Mouse (Mus musculus) intestine, embryonic 15.5 days (tissue): ENCODE results near the gene Ccp110. TPM values are rescaled to one million over a fixed set of nuclear protein-coding genes. Genes with fewer than 3 reads are reported as not detected.
A peak's percentile ranks its signal among the peaks of the same experiment; 100 is the strongest.

Source experiments
- ATAC-seq: fragments of 200-750 bp; cut with Nextera tagmentation; 2 replicates; pipeline ENCODE4 v1.8.0; 2017; ENCODE audit warnings: moderate TSS enrichment, moderate library complexity
- H3K27ac ChIP-seq: fragments of 300-500 bp; sonication (generic); 2 replicates; pipeline ENCODE4 v1.5.1; 2015; ENCODE audit warnings: mild to moderate bottlenecking, inconsistent platforms
- H3K27me3 ChIP-seq: fragments of 300-500 bp; sonication (generic); replicated peaks from 2 replicates; pipeline ENCODE4 v1.6.1; 2015; ENCODE audit warnings: inconsistent platforms
- H3K36me3 ChIP-seq: fragments of 300-500 bp; sonication (generic); 2 replicates; pipeline ENCODE4 v1.6.1; 2015; ENCODE audit warnings: inconsistent platforms
- H3K4me1 ChIP-seq: fragments of 300-500 bp; sonication (generic); replicated peaks from 2 replicates; pipeline ENCODE4 v1.6.1; 2015; ENCODE audit warnings: inconsistent platforms
- H3K4me2 ChIP-seq: fragments of 300-500 bp; sonication (generic); replicated peaks from 2 replicates; pipeline ENCODE4 v1.6.1; 2015; ENCODE audit warnings: mild to moderate bottlenecking, inconsistent platforms
- H3K4me3 ChIP-seq: fragments of 300-500 bp; sonication (generic); replicated peaks from 2 replicates; pipeline ENCODE4 v1.5.1; 2015; ENCODE audit warnings: inconsistent platforms
- H3K9ac ChIP-seq: fragments of 300-500 bp; sonication (generic); 2 replicates; pipeline ENCODE4 v1.6.1; 2015; ENCODE audit warnings: inconsistent platforms
- H3K9me3 ChIP-seq: fragments of 300-500 bp; sonication (generic); 2 replicates; pipeline ENCODE4 v1.6.1; 2016; ENCODE audit warnings: inconsistent platforms
- WGBS: fragments of 180-500 bp; shearing (Covaris S2); methylation state at CpG from one replicate; pipeline ENCODE4 v1.1.7; 2015; 5-methylcytosine and 5-hydroxymethylcytosine counted together
- polyA plus RNA-seq: library from polyadenylated mRNA; unstranded; fragments of >200 nt; fragmentation: Nextera tagmentation; extraction: Ambion mirVana; gene quantifications from 2 replicates; pipeline ENCODE4 v1.2.1, GENCODE M21; 2015

The Ccp110 gene
- 10.0 and 10.7 TPM in 2 replicates for polyA plus RNA-seq

DNA sequence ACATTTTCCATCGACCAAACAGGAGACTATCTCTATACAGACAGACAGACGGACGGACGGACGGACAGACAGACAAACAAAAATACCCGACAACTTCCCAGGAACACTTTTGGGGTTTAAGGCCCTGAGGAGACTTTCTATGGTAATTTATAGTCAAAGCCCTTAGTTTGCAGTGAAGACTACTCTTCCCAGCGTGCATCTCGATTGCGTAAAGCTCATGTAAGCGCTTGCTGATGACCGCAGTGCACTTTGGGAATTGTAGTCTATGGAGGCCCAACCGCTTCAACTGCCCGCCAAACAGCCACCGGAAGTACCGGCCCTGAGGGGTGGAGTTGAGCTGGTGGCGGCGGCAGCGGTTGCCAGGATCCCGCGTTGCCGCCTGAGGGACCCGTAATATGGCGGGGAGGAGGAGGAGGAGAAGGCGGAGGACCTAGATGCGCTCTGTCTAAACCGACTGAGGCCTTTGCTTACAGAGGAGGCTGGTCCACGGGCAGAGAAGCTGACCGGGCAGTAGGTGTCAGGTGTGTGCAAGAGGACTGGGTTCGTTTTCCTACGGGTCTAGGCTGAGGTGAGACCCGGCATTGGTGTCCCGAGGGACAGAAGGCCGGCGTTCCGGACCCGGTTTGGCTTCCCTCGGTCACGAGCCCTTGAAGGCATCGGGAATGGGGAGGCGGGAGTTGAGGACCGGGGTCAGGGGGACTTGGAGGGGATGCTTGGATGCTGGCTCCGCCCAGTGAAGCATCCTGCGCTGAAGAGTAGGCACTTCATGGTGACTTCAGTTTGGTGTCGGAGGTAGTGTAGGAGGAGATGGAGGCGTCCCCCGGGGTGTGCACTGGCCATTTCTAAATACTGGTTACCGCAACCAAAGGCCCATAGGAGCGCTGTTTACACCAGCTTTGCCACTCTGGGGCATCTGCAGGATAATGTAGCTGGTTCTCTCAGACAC, at the start of gene Ccp110:
Gene Ccp110, plus strand, starts transcription at position 325 of the 946 bp plus-strand sequence.
- no peaks in the 10 kb centered on the region for H3K36me3 ChIP-seq
- 0 out of 2 replicates have a peak, but pooled peaks cover 3% of the 10 kb centered on the region for H3K4me1 ChIP-seq
- peak within 1 kb of the TSS; percentile 59 for H3K9ac ChIP-seq
- H3K27ac ChIP-seq: no peak within 1 kb of the TSS
- peak within 1 kb of the TSS; percentile 65 for H3K4me3 ChIP-seq
- peak within 1 kb of the TSS; percentile 85 for H3K4me2 ChIP-seq
- peak; percentile 96 for ATAC-seq
- no peaks in the 10 kb centered on the region for H3K27me3 ChIP-seq
- under 1% methylated on average over 48 of the region's 48 CpGs for WGBS
- H3K9me3 ChIP-seq: no peaks in the 10 kb centered on the region

DNA sequence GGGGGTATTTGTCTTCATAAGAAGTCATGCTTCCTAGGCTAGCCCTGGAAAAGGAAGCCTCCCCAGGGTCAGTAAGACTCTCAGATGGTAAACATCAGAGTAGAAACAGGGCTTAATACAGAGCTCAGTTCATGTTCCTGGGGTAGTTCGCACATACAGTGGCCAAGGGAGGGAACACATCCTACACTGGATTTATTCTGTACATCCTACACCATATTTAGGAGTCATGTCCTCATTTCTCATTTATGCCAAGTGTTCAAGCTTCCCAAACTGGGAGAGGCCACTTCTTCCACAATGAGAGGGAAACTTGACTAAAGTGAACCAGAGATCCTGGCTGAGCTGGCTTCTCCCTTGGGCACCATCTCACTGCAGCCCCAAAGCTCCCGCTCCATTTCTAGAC, 44.6 kb upstream of the Ccp110 start:
- H3K9me3 ChIP-seq: no peaks in the 10 kb centered on the region
- H3K4me1 ChIP-seq: no peaks in the 10 kb centered on the region
- no peak for ATAC-seq
- no peaks in the 10 kb centered on the region for H3K27me3 ChIP-seq
- H3K27ac ChIP-seq: no peak overlapping the region
- H3K4me3 ChIP-seq: no peak overlapping the region
- 92% methylated on average over 2 of the region's 2 CpGs for WGBS
- H3K9ac ChIP-seq: no peak overlapping the region
- H3K36me3 ChIP-seq: no peaks in the 10 kb centered on the region
- H3K4me2 ChIP-seq: no peak overlapping the region

DNA sequence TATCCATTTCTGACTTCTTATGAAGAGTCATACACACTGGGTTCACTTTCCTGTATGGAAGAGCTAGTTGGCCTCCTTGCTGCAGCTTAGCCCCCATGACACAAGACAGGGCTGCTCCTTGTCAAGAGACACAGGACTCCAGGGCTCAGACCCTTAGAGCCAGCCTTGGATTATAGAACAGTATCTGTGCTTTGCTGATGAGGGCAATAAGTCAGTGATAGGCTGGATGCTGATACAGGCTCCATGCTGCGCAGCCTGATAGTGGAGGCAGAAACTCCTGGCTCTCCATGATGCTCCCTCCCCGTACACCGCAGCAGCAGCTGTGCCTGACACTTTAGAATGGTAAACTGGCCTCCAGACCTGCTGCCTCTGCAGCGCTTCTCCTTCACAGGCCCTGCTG, 42.2 kb upstream of the Ccp110 start:
- no peaks in the 10 kb centered on the region for H3K36me3 ChIP-seq
- H3K4me2 ChIP-seq: no peak overlapping the region
- no peak overlapping the region for H3K9ac ChIP-seq
- no peaks in the 10 kb centered on the region for H3K27me3 ChIP-seq
- ATAC-seq: no peak
- no peak overlapping the region for H3K27ac ChIP-seq
- H3K4me3 ChIP-seq: no peak overlapping the region
- no peaks in the 10 kb centered on the region for H3K9me3 ChIP-seq
- 59% methylated on average over 4 of the region's 4 CpGs for WGBS
- H3K4me1 ChIP-seq: no peaks in the 10 kb centered on the region

DNA sequence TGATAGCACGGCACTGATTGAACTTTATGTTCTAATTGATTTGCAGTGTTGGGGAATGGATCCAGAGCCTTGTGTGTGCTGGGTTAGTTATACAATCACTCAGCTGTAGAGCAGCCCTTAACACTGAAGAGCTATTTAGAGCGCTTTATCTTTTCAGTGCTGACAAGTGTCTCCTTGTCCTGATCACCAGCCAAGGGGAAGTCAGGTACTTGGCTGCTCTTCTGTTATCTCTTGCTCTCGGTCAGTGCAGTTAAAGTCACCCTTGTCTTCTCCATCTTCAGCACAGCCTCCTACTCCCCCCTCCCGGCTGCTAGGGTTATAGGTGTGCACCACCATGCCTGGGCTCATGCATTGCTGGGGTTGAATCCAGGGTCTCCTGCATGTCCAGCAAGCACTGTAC, 35.5 kb upstream of the Ccp110 start:
- ATAC-seq: no peak
- H3K36me3 ChIP-seq: no peaks in the 10 kb centered on the region
- no peaks in the 10 kb centered on the region for H3K9me3 ChIP-seq
- H3K9ac ChIP-seq: no peak overlapping the region
- no peaks in the 10 kb centered on the region for H3K27me3 ChIP-seq
- WGBS: 84% methylated on average over 4 of the region's 4 CpGs
- H3K4me1 ChIP-seq: no peaks in the 10 kb centered on the region
- no peak overlapping the region for H3K4me2 ChIP-seq
- no peak overlapping the region for H3K4me3 ChIP-seq
- H3K27ac ChIP-seq: no peak overlapping the region

DNA sequence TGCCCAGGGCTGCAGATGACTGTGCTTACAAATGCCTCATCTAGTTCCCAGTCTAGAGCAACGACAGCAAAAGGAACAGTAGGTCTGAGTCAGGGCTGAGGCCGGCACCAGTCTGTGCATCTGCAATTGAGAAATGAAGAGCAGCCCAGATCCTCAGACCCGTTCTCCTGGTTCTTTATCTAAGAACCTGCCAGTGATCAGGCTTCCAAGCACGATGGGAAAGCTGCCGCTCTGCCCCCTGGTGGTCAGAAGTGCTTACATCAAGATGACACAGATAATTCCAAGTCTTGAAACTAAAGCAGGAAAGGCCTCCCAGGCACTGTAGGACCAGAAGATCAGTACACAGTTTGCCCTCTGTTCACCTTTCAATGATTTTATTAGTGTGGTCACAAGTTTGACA, 24.2 kb upstream of the Ccp110 start:
- Histone ChIP-seq H3K27me3 (no peaks in the 10 kb centered on the region), H3K27ac (no peak overlapping the region), H3K4me2 (no peak overlapping the region), H3K4me3 (no peak overlapping the region), H3K9ac (no peak overlapping the region), H3K9me3 (no peaks in the 10 kb centered on the region), H3K4me1 (no peaks in the 10 kb centered on the region), H3K36me3 (peaks cover 29% of the 10 kb centered on the region)
- ATAC-seq: peak; percentile 75
- WGBS: 19% methylated on average over 5 of the region's 5 CpGs

DNA sequence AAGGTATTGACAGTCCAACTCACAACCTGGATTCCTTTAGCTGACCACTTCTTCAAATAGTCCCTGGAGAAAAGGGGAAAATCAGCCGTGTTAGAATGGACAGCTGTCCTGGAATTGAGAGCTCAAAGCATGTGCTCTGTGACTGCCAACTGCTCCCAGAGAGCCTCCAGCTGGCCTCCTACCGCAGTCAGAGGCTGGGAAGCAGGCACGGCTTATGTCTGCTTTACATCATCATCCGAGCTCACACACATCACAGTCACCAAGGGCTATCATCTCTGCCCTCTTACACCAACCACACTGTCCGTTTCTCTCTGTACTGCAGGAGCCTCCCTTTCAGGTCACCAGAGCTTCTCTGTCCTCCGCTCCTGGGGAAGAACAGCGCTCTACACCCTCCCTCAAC, 23.3 kb upstream of the Ccp110 start:
- no peak for ATAC-seq
- Histone ChIP-seq H3K4me1 (no peaks in the 10 kb centered on the region), H3K27me3 (no peaks in the 10 kb centered on the region), H3K4me2 (no peak overlapping the region), H3K27ac (no peak overlapping the region), H3K4me3 (no peak overlapping the region), H3K9ac (no peak overlapping the region), H3K36me3 (peaks cover 33% of the 10 kb centered on the region), H3K9me3 (no peaks in the 10 kb centered on the region)
- WGBS: 64% methylated on average over 7 of the region's 7 CpGs

DNA sequence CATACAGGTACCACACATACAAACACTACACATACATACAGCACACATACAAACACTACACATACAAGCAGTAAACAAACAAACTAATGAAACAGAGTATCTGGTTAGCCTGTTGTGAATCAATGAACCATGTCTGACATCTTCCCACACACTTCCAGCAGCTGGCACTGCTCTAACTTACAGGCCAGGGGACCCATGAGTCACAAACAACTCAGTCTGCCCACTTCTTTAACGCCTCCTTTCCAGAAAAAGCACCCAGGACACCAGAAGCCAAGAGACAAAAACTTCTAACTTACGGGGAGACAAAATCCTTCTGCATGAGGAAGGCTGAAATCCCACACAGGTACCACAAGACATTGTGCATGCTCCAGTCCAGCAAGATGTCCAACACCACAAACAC, 21.1 kb upstream of the Ccp110 start:
- H3K27me3 ChIP-seq: no peaks in the 10 kb centered on the region
- no peak overlapping the region for H3K27ac ChIP-seq
- H3K9me3 ChIP-seq: no peaks in the 10 kb centered on the region
- no peaks in the 10 kb centered on the region for H3K4me1 ChIP-seq
- no peak overlapping the region for H3K4me3 ChIP-seq
- peaks cover 39% of the 10 kb centered on the region for H3K36me3 ChIP-seq
- no peak overlapping the region for H3K9ac ChIP-seq
- no peak for ATAC-seq
- 91% methylated on average over 2 of the region's 2 CpGs for WGBS
- no peak overlapping the region for H3K4me2 ChIP-seq

DNA sequence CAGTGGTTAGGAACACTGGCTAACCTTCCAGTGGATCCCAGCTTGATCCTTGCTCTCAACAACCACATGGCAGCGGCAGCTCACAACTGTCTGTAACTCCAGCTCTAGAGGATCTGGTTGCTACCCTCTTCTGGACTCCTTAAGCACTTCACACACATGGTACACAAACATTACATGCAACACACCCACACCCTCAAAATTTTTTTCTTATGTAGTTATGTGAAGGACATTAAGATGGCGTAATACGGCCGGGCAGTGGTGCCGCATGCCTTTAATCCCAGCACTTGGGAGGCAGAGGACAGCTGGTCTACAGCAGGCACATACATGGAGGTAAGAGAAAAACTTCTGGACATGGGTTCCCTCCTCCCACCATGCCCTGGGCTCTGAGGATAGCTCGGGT, 16.2 kb upstream of the Ccp110 start:
- no peak overlapping the region for H3K27ac ChIP-seq
- H3K36me3 ChIP-seq: peaks cover 19% of the 10 kb centered on the region
- no peak overlapping the region for H3K4me3 ChIP-seq
- H3K4me2 ChIP-seq: no peak overlapping the region
- no peak for ATAC-seq
- H3K9ac ChIP-seq: no peak overlapping the region
- H3K4me1 ChIP-seq: no peaks in the 10 kb centered on the region
- no peaks in the 10 kb centered on the region for H3K27me3 ChIP-seq
- H3K9me3 ChIP-seq: no peaks in the 10 kb centered on the region
- WGBS: 95% methylated on average over 6 of the region's 6 CpGs

DNA sequence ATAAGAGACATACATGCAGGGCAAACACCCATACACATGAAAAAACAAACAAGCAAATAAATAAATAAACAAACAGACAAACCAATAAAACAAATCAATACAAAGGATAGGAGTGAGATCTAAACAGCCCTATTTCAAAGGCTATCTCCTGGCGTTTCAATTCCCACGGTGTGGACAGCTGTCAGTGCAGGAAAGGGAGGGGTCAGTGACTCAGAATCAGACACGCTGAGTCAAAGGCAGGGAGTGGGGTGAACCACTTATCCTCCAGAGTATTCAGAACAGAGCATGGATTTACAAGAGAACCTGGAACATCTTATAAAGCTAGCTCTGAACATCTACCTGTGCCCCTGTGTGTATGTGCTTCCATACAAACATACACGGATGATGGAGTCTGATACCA, 15.2 kb upstream of the Ccp110 start:
- Histone ChIP-seq H3K4me3 (no peak overlapping the region), H3K27ac (no peak overlapping the region), H3K4me1 (no peaks in the 10 kb centered on the region), H3K27me3 (no peaks in the 10 kb centered on the region), H3K9me3 (no peaks in the 10 kb centered on the region), H3K9ac (no peak overlapping the region), H3K36me3 (peaks cover 14% of the 10 kb centered on the region), H3K4me2 (no peak overlapping the region)
- ATAC-seq: no peak
- WGBS: 64% methylated on average over 4 of the region's 4 CpGs

DNA sequence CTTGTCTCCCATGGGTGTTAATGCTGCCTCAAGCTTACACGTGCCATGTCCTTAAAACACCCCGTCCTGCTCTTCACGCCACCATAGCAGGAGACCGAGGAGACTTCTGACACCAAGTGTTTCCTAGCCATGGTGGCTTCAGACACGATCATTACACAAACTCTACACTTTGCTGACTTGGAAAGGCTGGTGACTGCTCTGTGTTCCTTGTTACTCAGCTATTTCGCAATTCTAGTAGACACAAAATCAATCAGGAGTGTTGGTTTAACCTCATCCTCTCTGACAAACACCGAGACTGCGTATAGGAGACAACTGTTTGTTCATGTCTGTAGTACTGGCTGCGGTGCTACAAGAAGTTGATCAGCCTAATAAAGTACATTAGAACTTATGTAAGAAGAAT, 13.5 kb upstream of the Ccp110 start:
- Histone ChIP-seq H3K36me3 (peaks cover 8% of the 10 kb centered on the region), H3K9me3 (no peaks in the 10 kb centered on the region), H3K4me1 (0 out of 2 replicates have a peak, but pooled peaks cover 4% of the 10 kb centered on the region), H3K9ac (no peak overlapping the region), H3K4me3 (no peak overlapping the region), H3K4me2 (no peak overlapping the region), H3K27me3 (no peaks in the 10 kb centered on the region), H3K27ac (no peak overlapping the region)
- WGBS: 79% methylated on average over 9 of the region's 9 CpGs
- no peak for ATAC-seq

DNA sequence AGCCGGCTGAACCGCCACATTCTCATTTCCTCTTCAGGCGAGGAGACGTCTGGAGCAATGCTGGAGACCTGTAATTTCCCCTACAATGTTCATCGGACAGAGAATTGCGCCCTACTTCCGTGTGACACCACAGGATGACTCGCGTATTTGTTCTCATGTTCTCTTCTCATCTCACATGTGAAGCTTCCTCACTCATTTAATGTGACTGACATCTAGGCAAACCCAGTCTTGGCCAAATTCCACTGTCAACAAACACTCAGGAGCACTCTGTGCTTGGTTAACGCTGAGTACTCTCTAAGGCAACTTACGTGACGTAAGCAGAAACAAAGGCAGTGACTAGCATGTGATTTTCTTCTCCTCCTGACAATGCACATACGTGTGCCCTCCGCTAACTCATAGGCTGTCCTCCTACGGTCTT, 9.2 kb upstream of the Ccp110 start:
- no peaks in the 10 kb centered on the region for H3K9me3 ChIP-seq
- H3K4me3 ChIP-seq: no peak overlapping the region
- no peaks in the 10 kb centered on the region for H3K36me3 ChIP-seq
- WGBS: 84% methylated on average over 15 of the region's 15 CpGs
- no peak overlapping the region for H3K27ac ChIP-seq
- H3K4me1 ChIP-seq: peaks cover 14% of the 10 kb centered on the region; the same call in 1 of the 2 replicates
- H3K27me3 ChIP-seq: no peaks in the 10 kb centered on the region
- no peak for ATAC-seq
- no peak overlapping the region for H3K9ac ChIP-seq
- H3K4me2 ChIP-seq: peak overlapping the region; percentile 78; the same call in 1 of the 2 replicates

DNA sequence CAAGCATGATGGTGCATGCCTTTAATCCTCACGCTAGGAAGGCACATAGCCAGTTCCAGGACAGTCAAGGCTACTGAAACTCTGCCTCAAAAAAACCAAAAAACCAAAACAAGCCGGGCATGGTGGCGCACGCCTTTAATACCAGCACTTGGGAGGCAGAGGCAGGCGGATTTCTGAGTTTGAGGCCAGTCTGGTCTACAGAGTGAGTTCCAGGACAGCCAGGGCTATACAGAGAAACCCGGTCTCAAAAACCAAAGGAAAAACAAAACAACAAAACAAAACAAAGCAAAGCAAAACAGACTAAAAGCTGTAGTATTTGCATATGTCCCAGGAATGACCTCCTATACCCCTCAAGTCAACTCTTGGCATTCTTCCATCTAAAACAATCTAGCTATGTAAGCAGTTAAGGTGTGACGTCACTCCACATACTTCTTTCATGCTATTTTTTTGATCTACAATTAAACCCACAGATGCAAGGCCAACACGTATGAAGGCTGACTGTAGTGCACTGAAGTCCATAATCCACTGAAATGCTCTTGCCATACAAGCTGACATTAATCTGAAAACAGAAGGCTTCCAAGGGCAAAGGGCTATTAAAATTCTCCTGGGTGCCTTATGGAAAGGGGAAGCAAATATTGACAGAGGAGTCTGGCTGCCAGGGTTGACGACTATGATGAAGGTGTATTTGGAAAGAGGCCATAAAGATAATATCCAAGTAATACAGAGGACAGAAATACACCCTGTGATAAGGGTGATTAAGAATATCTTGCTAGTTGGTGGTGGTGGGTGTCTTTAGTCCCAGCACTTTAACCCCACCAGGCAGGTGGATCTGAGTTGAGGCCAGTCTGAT, 8.1 kb upstream of the Ccp110 start:
- Histone ChIP-seq H3K27me3 (no peaks in the 10 kb centered on the region), H3K4me2 (peak overlapping the region; percentile 78), H3K4me3 (peak overlapping the region; percentile 91), H3K4me1 (peaks cover 14% of the 10 kb centered on the region; the same call in 1 of the 2 replicates), H3K9me3 (no peaks in the 10 kb centered on the region), H3K9ac (no peak overlapping the region), H3K36me3 (no peaks in the 10 kb centered on the region), H3K27ac (peak overlapping the region; percentile 89; the same call in 1 of the 2 replicates)
- ATAC-seq: peak; percentile 65
- WGBS: 67% methylated on average over 9 of the region's 9 CpGs
